Mouse (Mus musculus) T-cell, adult 2 months (primary cell): ENCODE data around the gene Bicd2.

ENCODE experiments used
- DNase-seq: peaks from one replicate; pipeline ENCODE4 v3.0.0; 2022; ENCODE audit warnings: low spot score

Bicd2 gene

DNA sequence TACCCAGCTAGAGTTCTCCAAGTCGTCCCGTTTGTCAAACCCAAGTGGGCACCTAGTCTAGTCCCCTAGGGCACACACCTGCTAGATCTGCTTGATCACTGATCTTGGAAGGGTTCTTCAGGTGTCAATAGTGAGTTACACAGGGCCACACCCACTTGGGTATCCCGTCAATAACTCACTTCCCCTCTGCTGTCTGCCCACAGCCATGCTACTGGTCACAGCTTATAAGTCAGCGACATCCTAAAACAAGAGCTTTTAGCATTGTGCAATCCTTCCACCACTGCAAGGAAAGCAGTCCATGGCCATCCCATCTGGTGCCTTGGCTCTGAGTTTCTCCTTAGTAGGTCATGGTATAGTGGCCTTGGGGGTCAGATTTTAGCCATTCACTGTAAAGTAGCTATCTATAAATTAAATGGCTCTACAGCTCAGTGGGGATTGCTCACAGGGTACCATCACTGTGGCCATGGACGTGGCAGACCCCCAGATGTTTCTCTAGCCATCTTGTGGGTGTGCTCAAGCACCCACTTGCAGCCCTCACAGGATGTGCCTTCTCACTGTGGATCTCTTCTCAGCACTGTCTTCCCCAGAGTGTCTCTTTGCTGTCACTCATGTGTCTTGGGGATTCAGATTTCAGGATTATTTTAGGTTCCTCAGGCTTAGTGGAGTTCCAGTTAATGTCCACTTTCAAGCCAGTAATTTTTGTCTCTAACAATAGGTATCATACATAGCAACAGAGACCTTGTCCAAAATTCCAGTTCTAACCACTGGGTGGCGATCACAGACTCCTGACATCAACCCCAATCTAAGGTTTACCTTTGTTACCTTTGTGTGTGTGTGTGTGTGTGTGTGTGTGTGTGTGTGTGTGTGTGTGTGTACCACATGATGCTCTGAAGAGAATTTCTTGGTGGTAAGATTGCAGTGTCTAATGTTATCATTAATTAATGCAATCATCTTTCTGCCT, 14.9 kb upstream of the Bicd2 start:
- peak; percentile 71 for DNase-seq

DNA sequence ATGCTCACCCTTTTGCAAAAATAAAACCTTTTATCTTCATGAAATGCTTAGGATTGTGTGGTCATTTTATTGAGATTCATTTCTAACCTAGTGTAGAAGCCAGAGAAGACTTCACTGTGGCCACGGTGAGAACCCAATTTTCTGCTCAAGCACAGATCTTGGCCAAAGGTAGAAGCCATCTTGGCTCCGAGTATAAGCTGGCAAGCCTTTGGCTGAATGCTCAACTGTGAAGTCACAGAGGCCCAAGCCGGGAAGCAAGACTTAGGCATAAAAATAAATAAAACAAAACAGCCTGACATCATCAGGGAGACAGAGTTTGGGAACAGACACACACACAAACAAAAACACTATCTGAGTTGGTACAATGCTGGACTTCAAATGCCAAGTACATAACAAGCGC, 13.3 kb upstream of the Bicd2 start:
- DNase-seq = no peak

DNA sequence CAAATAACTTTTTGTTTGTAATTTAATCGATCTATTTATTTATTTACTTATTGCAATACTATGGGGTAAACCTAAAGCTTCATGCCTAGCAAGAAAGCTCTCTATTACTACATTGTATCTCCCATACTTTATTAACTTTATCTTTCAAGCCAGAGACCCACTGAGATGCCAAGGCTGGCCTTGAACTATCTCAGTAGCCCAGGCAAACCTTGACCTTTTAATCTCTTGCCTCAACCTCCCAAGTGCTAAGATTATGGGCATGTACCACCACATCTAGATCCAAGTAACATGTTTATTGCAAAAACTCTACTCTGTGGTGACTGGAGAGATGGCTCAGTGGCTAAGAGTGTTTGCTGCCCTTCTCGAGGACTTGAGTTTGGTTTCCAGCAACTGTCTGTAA, 8.1 kb upstream of the Bicd2 start:
- no peak for DNase-seq

DNA sequence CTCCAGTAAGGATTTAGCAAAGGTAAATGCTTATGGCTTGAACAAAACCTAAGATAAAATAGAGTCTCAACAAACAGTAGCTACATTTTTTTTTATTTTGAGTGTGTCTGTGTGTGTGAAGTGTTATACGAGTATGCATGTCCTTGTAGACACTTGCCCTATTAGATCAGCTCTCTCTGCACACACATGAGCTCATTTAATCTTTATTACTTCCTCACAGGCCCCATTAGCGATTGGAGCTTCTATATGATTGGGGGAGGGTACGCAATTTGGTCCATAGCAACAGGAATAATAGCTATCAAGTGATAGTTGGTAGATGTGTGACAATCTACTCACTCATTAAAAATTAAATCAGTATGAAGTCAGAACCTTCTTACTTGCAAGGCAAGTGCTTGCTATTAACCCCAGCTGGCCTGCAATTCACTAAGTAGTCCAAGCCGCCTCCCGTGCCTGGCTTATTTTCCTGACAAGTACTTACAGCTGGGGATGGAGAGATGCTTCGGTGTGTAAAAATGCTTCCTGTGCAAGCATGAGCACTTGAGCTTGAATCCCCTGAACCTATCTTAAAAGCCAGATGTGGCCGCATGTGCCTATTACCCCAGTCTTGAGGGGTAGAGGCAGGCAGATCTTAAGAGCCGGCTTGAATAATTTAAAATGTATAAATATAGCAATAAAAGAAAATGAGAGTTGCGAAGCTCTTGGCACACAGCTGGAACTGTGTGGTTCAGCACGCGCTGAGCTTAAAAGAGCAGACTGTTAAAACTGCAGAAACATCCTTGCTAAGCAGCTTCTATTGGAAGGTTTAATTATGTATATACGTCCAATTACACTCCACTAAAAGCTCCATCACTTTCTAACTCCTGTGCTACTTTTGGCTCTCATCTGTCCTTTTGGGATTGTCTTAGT, 6.1 kb upstream of the Bicd2 start:
- no peak for DNase-seq

DNA sequence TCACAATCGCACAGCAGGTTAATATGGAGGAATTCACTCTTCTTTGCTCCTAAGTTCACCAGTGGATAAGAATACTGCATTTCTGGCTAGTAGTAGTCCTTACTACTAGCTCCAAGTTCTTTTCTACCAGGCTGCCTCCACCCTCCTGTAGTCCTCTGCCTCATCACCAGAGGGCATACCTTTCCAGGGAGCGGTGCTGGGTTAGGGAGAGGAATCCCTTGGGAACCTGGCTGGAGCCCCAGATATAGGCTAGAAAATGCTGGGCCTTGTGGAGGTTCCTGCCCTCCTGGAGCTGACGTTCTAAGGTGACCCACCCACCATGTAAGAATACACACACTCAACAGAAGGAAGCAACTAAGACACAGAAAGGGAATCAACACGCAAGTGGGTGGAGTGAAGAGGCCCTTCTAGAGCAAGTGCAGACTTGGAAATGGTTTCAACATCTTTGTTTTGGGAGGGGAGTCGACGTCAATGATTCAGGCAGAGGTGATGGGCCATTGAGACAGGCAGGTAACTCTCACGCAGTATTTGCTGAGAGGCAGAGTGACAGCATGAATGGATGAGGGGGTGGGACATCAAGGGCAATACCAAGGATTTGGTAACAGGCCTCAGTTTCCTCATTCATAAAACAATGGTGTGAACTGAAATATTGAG, 2.4 kb upstream of the Bicd2 start:
- no peak for DNase-seq

DNA sequence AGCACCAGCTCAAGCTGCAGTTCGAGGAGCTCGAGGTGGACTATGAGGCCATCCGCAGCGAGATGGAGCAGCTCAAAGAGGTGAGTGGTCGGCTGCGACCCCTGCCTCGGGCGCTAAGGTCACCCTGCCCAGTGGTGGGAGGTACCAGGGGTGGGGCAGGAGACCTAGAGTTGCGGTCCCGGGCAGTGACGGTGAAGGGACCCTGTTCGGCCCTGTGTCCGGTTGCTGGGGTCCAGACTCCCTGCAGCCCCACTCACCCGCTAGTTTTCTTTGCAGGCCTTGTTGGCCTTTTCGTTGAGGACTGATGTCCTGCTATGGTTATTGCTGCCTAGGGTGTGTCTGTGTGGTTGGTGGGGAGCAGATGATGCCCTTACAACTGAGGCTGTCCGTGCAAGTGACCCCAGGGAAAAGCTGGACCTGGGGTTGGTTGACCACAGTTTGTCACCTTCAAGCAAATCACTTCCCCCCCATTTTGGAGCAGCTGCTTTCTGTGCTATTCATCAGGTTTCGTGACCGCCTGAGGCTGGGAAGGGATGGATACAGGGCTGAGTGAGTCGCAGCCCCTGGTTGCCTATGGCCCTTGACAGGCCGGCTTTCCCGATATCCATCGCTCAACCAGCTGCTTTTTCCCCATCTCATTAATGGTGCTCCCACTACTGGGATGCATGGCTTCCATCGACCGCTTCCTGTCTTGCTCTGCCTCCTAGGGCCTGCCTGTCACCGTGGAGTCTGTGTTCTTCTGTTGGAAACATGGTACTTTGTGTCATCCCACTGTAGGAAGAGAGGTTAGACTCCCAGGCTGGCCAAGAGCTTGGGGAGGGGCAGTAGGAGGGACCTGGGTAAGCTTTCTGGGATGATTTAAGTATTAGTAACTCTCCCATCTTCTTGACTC, 692 bp downstream of the Bicd2 start:
- DNase-seq = no peak

DNA sequence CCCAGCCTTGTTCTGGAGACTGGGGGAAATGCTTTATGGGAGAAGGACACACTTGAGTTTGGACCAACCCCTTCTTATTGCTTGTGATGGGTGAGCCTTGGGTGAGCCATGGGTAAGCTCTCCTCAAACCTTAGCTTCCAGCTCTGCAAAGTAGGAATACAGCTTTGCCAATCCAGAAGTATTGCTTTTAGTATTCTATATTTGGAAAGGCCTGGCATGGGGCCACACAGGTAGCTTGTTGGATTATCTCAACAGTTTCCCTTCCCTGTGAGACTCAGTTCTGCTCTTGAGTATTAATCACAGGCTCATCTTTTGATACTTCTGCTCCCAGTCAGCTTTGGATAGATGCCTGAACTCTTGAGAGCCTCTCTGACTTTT, 1.3 kb downstream of the Bicd2 start:
- no peak for DNase-seq

DNA sequence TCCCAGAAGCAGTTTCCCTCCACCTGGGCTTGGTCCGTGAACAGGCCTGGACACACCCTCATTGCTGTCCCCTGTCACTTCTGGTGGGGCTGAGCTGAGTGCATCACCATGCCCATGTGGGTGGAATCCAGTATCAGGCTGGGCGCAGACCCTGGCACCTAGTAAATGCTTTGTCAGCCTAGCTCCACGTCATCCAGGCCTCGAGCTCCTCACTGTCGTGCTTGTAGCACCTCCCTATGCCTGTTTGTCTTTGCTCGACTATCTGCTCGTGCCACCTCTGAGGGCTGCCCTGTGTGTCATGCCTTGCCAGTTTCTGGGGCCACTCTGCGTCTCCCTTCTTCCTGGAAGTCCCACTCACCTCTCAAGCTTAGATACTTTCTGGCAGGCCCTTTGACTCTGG, 3.2 kb downstream of the Bicd2 start:
- no peak for DNase-seq

DNA sequence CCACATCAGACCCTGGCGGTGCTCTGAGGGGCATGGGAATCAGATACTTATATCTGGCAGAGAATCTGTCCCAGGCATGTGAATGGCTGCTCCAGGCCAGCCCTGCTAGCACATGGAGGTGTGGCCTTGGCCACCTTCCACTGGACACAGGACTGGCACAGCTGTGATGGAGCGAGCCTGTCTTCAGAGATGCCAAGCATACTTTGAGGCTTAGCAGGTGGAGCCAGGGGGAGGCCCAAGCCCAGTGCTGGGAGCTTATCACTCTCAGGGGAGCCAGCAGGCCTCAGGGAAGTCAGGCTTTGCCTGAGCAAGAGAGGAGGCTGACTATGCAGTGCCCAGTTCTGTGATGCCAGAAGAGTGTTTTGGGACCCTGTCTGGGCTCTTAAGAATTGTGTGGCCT, 4.1 kb downstream of the Bicd2 start:
- no peak for DNase-seq

DNA sequence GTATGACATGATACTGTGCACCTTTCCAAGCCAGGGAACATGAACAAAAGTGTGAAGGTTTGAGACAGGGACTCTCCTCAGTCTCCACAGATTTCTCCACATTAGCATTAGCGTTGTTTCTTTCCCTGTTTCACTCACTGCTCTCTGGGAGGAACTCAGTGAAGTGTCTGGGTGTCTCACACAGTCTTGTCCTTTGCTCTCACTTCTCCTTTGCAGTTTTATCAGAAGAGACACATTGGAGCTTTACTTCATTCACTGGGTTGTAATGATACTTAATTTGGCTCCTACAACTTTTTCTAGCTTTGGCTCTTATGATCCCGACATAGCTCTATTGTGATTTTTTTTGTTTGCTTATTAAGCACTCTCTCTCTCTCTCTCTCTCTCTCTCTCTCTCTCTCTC, 7.1 kb downstream of the Bicd2 start:
- no peak for DNase-seq

DNA sequence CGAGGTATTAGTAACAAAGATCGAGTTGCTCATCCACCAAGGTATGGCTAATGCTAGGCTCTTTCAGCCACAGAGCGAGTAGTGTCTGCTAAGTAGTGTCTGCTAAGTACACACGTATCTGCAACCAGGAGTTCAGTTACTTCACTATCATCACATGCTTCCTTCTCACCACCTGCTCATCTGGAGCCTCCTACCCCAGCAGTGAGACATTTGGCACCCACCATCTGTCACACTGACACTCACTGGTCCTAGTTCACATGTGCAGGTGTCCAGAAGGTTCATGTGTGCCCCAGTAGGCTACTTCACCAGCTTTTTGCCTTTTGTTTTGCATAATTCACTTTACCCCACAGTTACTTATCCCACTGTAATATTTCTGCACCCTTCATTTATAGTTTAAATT, 8.0 kb downstream of the Bicd2 start:
- DNase-seq = no peak

DNA sequence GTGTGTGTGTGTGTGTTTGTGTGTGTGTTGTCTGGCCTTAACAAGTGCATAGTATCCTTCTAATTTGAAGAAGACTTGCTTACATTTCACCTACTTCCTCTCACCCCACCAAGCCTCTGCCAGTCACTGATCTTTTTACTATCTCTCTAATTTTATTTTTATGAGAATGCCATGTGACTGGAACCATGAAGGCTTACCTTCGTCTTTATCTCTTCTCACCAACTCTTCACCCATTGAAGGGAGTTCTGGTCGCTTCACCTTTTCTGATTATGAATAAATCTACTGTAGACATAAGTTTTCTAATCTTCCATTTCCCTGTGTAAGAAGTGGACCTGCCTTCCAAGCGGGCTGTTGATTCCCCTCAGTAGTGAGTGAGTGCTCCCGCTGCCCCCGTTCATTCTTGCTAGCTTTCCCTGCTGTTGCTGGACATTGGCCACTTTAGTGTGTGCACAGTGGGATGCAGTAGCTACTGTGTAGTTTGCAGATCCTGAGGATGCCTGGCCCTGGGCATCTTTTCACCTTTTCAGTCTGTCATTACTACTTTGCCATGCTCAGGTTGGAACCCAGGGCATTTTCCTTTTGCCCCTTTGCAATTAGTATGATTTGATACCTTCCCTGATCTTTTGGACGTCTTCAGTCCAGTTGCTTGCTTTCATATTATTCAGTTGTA, 8.6 kb downstream of the Bicd2 start:
- no peak for DNase-seq

DNA sequence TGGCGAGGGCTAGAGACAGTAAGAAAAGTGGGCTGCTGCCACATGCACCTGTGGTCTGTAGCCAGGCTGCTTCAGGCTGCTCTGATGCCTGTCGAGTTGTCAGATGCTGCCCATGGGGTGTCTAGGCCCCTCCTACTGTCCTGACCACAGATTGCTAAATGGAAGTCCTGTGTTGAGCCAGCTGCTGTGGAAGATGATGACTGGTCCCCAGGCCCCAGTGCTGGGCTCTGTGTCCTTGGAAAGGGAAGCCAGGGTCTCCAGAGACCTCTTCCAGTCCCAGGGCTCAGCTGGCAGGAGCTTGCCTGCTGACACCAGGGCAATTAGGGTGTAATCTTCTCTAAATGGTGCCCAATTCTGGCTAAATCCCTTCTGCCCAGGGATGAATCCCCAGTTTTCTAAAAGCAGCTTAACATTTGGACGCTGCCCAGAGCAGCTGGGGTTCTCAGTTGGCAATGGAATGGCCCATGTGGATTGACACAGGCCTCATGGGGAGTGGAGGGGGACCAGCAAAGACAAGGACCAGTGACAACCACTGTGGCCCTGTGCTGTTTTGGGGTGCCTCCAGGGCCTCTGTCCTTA, 11.3 kb downstream of the Bicd2 start:
- no peak for DNase-seq

DNA sequence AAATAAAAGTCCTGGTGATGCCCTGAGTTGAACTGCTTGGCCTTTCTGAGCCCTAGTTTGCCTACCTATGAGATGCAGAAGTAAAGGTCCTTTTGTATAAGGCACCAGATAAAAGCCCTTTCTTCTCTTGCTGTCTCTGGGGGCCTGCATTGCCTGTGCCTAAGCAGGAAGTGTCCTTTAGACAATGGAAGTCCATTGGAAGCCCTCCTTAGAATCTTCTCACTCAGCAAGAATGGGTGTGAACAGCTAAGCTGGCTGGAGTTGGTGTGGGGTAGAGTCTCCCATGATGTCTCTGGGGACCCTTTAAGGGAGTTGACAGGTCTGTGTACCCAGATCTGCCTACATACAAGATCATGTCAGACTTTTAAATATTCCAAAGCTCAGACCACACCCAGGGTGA, 12.0 kb downstream of the Bicd2 start:
- no peak for DNase-seq

DNA sequence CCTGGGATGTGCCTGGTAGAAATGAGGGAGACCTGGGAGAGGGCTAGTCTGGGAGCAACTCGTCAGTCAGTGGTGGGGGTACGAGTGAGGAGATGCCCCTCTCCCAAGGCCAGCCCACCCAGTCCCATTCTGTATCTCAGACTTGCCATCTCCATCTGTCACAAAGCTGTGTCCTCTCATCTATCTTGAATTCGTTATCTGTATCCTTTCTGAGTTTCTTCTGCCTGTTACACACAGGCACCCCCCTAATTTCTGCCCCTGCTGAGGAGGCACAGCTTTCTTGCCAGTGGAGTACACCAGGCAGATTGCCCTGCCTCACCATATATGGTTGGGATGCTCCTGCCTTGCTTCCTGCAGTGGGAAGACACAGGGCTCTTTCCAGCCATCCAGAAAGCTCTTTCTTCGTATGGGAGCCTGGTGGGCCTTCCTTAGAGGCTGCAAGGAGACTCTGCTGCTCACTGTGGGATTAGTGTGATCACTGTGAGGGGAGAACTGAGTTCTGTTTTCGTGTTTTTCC, 12.7 kb downstream of the Bicd2 start:
- DNase-seq = no peak

DNA sequence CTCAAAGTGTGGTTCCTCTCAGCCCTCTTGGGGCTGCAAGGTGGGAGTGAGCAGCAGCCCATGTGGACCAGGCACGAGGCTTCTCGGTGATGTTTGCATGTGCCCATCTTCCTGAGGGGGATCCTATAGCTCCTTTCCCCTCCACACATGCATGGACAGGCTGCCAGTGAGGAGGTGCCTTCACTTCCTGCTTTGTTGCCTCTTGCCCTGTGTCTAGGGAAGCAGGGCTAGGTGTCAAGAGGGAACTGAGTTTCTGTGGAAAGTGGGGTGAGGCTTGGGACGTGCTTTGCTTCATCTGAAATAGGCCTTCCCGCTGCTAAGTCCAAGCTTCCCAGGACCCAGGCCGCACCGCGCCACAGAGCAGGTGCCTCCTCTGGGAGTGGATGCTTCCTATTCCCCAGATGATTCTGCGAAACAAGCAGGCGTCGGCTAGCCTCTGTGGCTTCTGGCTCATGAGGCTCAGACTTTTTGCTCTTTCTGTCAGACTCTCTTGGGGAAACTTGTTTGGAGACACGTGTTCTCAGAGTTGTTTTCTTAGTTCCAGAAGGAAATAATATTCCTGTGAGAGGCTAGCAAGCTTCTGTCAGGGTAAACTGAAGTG, 14.2 kb downstream of the Bicd2 start:
- DNase-seq = no peak

DNA sequence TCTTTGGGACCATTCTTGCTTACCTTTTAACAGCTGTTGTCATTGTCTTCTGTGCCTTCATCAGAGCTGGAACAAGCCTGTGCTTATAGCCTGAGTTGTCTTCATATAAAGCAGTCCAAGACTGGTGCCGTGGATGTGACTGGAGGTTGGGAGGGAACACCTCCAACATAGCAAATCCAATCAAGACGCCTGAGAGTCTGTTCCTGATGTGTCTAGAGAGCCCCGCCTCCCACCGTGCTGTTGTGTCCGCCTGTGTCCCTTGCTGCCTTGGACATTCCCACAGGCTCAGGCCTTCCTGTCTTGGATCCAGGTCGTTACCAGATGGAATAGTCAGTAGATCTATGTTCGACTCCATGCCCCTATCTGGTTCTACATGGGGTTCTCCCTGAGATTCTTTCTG, 14.7 kb downstream of the Bicd2 start:
- DNase-seq = no peak

DNA sequence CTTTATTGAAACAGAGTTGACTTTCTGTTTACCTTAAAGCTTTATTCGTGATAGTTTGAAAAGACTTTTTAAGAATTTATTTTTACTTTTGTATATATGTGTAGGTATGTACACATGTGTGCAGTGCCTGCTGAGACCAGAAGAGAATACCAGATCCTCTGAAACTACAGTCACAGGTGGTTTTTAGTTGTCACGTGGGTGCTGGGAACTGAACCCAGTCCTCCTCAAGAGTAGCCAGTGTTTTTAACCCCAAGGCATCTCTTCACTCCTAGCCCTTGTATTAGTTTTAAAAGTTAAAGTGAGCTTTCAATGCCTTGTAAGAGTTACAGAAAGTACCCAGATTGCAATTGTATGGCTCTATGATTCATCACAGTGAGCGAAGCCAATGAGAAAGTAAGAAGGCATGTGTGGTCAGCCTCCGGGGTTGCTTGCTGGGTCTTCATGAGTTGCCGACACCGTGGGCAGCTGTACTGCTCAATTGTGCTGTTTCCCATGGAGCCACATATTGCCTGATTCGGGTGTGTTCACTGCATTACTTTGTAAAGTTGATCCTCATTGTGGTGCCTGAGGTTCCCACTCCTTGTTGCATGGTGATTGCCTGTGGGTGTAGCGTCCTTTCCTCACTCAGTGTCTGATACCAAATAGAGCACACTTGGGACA, 16.1 kb downstream of the Bicd2 start:
- DNase-seq = no peak

DNA sequence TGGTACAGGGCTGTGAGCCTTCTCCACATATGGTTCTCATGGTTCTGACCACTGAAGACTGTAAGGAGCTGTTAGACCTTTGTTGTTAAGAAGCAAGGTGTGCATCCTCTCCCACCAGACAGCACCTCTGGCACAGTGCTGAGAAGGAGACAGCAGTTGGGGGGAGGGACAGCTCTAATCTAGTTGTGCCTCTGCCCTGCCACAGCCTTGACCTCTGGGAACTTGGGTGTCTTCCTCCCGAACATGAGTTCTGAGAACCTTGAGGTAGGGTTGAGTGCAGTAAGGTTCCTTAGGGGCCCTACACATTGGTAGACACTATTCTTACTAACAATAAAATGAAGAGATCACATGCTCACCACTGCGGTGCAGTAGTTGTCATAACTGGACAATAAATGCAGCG, 16.8 kb downstream of the Bicd2 start:
- no peak for DNase-seq
